Mouse (Mus musculus) spleen, adult 2 months (tissue): Measurements from ENCODE around the gene Plscr1. TPM values are rescaled to one million over a fixed set of nuclear protein-coding genes. Genes with fewer than 3 reads are reported as not detected.

Source experiments
- DNase-seq, 2 experiments: peaks; one replicate each; pipeline versions ENCODE4 v3.0.0 to v3.0.0-alpha.2; 2012 to 2021; ENCODE audit warnings: low spot score in 2 of 2, low read depth in 1 of 2
- H3K27ac ChIP-seq: fragments of 200-500 bp; 2 replicates; pipeline ENCODE4 v1.5.1; 2012; ENCODE audit warnings: low read length, inconsistent platforms; ENCODE audit not compliant: insufficient read depth
- H3K27me3 ChIP-seq: fragments of 200-500 bp; 2 replicates; pipeline ENCODE4 v1.6.1; 2012; ENCODE audit warnings: mild to moderate bottlenecking, moderate library complexity, low read length, inconsistent platforms; ENCODE audit not compliant: control insufficient read depth, insufficient read depth
- H3K36me3 ChIP-seq: fragments of 200-500 bp; 2 replicates; pipeline ENCODE4 v1.6.1; 2012; ENCODE audit warnings: mild to moderate bottlenecking, low read length, inconsistent platforms; ENCODE audit not compliant: control insufficient read depth, insufficient read depth
- H3K4me1 ChIP-seq: fragments of 200-500 bp; 2 replicates; pipeline ENCODE4 v1.6.1; 2011; ENCODE audit warnings: inconsistent platforms; ENCODE audit not compliant: control insufficient read depth, insufficient read depth, insufficient read length
- H3K4me3 ChIP-seq: fragments of 200-500 bp; 2 replicates; pipeline ENCODE4 v1.5.1; 2011; ENCODE audit warnings: mild to moderate bottlenecking, inconsistent platforms; ENCODE audit not compliant: insufficient read depth, insufficient read length; ENCODE audit errors: extremely low read depth
- CTCF ChIP-seq: fragments of 200-500 bp; IDR thresholded peaks from 2 replicates; pipeline ENCODE4 v1.5.1; 2011; ENCODE audit warnings: mild to moderate bottlenecking, inconsistent platforms; ENCODE audit not compliant: insufficient read depth, insufficient read length, insufficient replicate concordance; ENCODE audit errors: extremely low read depth
- POLR2A ChIP-seq: fragments of 200-500 bp; IDR thresholded peaks from 2 replicates; pipeline ENCODE4 v1.6.1; 2011; ENCODE audit warnings: low read depth, low read length, inconsistent platforms
- WGBS: fragments of 180-500 bp; shearing (Covaris S2); methylation state at CpG from one replicate; pipeline ENCODE4 v1.1.7; 2018; 5-methylcytosine and 5-hydroxymethylcytosine counted together
- polyA plus RNA-seq: library from polyadenylated mRNA; depleted of rRNA; stranded (reverse); fragments of >200 nt; gene quantifications from 2 replicates; pipeline ENCODE4 v1.2.3, GENCODE M21; 2012; rRNA removed

Gene Plscr1
- 3.6 and 4.6 TPM in 2 replicates for polyA plus RNA-seq

DNA sequence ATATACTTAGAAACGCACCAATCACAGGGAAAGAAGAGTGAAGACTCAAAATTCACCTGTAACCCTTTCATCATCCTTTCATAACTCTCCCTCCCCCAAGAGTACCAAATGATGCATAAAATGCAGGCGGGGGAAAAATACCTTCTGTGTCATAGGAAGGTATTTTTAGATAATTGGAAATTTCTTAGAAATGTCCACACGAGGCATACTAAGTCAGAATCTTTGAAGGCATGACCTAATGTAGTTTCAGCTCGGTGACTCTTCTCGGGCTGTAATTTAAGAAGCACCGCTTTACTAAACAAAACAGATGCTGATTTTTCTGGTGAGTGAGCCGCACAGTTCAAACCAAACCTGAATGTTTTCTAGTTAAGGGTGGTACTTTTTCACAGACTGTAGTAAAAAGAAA is at the start of gene Plscr1:
Gene Plscr1 (plus strand): TSS at position 304 of the 406 bp plus-strand sequence.
- peak within 1 kb of the TSS; percentile 68 for H3K4me3 ChIP-seq
- no peak for DNase-seq
- H3K36me3 ChIP-seq = no peaks in the 10 kb centered on the region
- H3K27me3 ChIP-seq = no peaks in the 10 kb centered on the region
- H3K4me1 ChIP-seq = peaks cover 5% of the 10 kb centered on the region
- WGBS = 19% methylated on average over 7 of the region's 7 CpGs
- TF ChIP-seq CTCF (no peak), POLR2A (no peak)
- peak within 1 kb of the TSS; percentile 81 for H3K27ac ChIP-seq

DNA sequence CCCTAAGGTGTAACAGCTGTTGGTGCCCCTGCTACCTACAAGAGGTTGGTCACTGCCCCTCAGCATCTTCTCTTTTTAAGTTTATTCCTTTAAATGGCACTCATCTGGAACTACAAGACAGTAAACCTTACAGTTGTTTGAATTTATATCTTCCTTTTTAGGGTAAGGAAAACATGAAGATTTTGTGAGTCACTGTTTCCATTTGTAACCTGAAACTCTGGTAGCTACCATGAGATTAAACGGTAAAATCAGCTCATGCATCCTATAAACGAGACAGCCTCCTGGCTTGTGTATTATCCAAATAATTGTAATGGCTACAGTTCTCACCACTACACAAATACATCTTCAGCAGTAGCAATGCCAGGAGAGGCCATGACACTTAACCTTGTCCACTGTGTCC is 45.2 kb upstream of the Plscr1 start:
- Histone ChIP-seq H3K36me3 (no peaks in the 10 kb centered on the region), H3K4me3 (no peak overlapping the region), H3K27me3 (no peaks in the 10 kb centered on the region), H3K27ac (no peak overlapping the region), H3K4me1 (no peaks in the 10 kb centered on the region)
- TF ChIP-seq POLR2A (no peak), CTCF (no peak)
- no peak for DNase-seq
- 66% methylated on average over 2 of the region's 2 CpGs for WGBS

DNA sequence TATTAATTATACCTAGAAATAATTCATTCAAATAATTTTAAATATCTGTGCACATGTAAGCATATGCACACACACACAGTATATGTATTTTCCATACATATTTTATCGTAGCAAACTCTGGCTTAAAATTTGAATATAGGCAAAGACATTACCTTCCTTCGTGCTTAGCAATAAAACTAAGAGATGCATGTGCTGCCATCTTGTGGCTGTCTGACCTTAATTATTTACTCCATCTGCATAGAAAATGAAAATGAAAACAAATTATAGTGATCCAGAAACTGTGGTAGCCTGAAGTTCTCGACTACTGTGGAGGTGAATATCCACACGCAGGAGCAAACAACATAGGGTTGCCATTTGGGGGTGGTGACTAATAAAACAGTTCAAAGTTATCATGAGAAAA is 42.2 kb upstream of the Plscr1 start:
- Histone ChIP-seq H3K4me1 (no peaks in the 10 kb centered on the region), H3K27ac (no peak overlapping the region), H3K27me3 (no peaks in the 10 kb centered on the region), H3K36me3 (no peaks in the 10 kb centered on the region), H3K4me3 (no peak overlapping the region; the same call in 1 of the 2 replicates)
- TF ChIP-seq CTCF (no peak), POLR2A (no peak)
- peak; percentile 7 to 34 for DNase-seq
- WGBS = 8% methylated on average over 4 of the region's 4 CpGs

DNA sequence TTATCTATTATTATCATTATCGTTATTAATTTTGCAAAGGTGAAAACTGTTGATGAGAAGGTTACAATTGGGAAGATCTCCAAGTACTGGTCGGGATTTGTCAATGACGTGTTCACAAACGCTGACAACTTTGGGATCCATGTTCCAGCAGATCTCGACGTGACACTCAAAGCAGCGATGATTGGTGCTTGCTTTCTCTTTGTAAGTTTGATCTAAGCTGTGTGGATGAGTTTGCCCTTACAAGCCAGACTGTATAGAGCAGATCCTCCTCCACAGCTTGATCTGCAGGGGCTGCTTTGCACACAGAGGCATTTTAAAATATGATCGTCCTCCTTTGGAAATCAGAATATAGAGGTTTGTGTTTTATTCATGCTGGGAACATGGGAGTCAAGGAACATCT is 41.8 kb upstream of the Plscr1 start:
- H3K36me3 ChIP-seq = no peaks in the 10 kb centered on the region
- DNase-seq = no peak
- H3K4me1 ChIP-seq = no peaks in the 10 kb centered on the region
- H3K4me3 ChIP-seq = no peak overlapping the region
- no peak overlapping the region for H3K27ac ChIP-seq
- no peak for TF ChIP-seq POLR2A
- no peak for TF ChIP-seq CTCF
- no peaks in the 10 kb centered on the region for H3K27me3 ChIP-seq
- WGBS = 76% methylated on average over 8 of the region's 8 CpGs

DNA sequence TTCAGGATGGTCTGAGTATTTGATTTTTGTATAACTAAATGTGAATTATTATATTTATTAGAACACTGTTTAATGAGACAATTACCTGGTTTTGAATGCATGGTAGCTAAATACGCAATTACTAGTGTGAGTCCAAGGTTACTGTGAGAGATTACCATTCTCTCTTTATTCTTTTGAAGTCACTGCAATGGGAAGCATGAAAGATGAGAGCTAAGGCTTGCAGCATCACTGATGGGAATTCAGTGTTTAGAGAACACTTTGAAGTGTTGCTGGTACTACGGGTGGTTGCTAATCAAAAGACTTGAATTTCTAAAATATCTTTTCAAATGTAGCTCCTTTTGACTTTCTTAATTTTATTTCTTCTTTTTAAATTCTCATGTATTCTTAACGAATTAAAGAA is 39.7 kb upstream of the Plscr1 start:
- WGBS = 87% methylated on average over 3 of the region's 3 CpGs
- Histone ChIP-seq H3K4me1 (no peaks in the 10 kb centered on the region), H3K27ac (no peak overlapping the region), H3K36me3 (no peaks in the 10 kb centered on the region), H3K4me3 (no peak overlapping the region), H3K27me3 (no peaks in the 10 kb centered on the region)
- TF ChIP-seq CTCF (no peak), POLR2A (no peak)
- DNase-seq = no peak

DNA sequence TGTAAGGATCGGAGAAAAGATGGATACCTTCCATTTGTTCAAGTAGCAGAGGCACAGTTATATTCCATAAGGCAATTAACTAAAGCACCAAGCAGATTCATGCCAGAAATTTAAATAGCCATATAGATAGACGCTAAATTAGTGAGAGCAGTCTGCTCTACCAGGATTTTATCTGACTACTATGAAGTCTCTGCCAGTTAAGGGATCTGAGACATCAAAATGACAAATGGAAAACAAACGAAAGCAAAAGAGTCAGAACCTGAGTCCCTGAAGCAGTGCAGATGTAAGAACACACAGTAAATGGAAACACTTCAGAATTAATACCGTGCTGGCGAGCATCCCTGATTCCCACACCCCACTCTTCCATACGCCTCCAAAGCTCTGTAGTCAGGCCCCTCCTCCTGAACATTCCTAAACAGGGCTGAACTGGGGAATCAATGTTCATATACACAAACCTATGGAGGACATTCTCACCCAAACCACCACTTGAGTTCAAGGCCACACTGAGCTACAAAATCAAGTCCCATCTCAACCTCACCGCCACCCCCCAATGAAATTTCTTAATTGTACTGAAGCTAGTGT is 39.1 kb upstream of the Plscr1 start:
- Histone ChIP-seq H3K36me3 (no peaks in the 10 kb centered on the region), H3K27me3 (no peaks in the 10 kb centered on the region), H3K4me3 (no peak overlapping the region), H3K27ac (no peak overlapping the region), H3K4me1 (no peaks in the 10 kb centered on the region)
- TF ChIP-seq POLR2A (no peak), CTCF (no peak)
- WGBS = 91% methylated on average over 7 of the region's 7 CpGs
- DNase-seq = no peak

DNA sequence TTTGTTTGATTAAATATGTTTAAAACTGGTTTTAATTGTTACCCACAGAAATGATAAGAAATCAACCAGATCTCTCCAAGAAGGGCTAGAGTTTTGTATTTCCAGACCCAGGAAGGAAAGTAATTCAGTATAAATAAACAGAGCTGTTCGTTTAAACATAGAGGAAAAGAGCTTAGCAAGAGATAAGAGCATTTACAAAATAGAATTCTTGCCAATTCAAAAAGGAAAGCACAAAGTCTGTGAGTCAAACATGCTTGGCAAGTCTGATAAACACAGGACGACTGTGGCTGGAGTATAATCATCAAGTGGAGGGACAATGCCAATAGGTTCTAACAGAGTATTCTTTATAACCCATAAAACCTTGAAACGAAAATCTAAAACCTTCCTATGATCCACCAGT is 38.5 kb upstream of the Plscr1 start:
- Histone ChIP-seq H3K4me1 (no peaks in the 10 kb centered on the region), H3K4me3 (no peak overlapping the region), H3K36me3 (no peaks in the 10 kb centered on the region), H3K27me3 (no peaks in the 10 kb centered on the region), H3K27ac (no peak overlapping the region)
- no peak for TF ChIP-seq POLR2A
- TF ChIP-seq CTCF = no peak
- DNase-seq = no peak
- 51% methylated on average over 3 of the region's 3 CpGs for WGBS
